Mouse (Mus musculus): Measurements from ENCODE around the gene Trpm7. TPM values are rescaled to one million over a fixed set of nuclear protein-coding genes. Genes with fewer than 3 reads are reported as not detected.

Gene Trpm7
- total RNA-seq, 2 experiments from 2014 or later, result 33.1 to 34.3 TPM

DNA sequence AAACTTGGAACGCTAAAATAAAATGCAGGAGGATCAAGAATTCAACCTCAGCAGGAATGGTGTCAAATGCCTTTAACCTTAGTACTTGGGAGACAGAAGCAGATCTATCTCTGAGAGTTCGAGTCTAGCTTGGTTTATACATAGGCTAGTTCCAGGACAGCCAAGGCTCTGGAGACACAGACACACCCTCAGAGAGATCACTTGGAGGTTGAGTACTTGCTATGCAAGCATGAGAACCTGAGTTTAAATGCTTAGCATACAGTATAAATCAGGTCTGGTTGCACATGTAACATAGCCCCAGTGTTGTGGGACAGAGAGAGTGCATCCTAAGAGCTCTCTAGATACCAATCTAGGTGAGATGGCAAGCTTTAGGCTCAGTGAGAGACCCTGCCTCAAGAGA is 58.6 kb downstream of the Trpm7 start:
- no peak for DNase-seq (ENCODE audit: low spot score in 2 of 2)

DNA sequence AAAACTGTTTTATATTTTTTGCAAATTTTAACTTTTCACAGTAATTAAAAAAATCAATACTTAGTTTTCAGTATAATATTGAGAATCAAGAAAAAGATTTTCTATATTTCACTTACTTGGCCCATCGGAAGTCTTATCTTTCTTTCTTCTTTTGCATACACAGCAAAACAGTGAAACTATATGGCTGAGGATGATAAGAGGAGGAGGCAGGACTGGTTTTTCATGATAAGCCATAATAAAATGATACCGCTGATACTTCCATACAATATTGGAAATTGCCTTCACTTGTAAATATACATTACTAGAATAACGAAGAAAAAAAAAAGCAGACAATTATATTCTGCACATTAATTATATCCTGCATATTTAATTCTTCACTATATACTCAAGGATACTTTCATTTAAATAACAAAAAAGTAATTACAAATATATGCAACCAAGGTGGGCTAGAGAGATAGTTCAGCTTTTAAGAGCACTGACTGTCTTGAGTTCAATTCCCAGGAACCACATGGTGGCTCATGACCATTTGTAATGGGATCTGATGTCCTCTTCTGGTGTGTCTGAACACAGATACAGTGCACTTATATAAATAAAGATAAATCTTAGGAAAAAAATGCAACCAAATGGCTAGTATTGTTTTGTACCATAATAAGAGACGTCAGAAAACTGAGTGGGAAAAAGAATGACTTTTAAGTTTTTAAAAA is 59.2 kb downstream of the Trpm7 start:
- DNase-seq (ENCODE audit: low spot score in 2 of 2), result no peak

DNA sequence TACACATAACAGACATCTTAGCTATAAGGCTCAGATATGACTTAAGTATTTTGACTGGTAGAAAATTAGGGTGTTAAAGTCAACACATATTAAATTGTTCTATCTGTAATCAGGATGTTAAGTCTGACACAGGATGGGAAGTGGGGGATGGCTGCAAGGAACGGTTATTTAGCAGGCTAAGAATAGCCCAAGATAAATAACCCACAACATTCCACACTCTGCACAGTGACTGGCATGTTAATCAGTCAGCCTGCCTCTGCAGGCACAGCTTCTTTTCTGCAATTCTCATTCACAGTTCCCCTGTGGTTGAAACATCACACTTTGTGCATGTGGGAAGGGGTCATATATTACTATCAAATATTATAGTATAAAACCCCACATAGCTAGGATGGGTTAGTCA is 60.2 kb downstream of the Trpm7 start:
- no peak for DNase-seq (ENCODE audit: low spot score in 2 of 2)

DNA sequence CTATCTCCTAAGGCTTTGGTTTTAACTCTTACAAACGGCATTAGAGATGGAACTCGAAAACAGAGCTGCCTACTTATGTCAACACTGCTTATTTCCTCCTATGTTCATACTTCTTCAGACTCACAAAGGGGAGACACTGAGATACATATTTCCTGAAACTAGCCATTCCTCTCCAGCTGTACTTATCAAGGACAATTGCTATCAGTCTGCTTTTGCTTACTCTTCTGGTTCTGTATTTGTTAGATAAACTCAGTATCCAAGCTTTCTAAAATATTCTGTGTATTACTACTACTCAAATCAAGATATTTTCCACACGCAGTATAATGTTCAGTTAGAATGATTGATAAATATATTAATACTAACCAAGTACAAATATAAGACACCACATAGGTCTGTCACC is 74.0 kb downstream of the Trpm7 start:
- DNase-seq (ENCODE audit: low spot score in 2 of 2), result no peak

DNA sequence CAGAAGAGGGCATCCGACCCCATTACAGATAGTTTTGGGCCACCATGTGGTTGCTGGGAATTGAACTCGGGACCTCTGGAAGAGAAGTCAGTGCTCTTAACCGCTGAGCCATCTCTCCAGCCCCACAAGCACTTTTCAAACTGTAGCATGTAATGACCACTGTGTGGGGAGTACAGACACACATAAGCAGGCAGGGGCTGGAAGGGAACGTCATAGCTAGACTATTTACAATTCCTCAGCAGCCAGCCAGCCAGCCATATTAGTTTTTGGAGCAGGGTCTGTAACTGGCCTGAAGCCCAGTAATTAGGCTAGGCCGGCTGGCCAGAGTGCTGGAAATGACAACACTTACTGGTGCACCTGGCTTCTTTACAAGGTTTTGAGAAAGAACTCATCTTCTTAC is 77.6 kb downstream of the Trpm7 start:
- no peak for DNase-seq (ENCODE audit: low spot score in 2 of 2)

DNA sequence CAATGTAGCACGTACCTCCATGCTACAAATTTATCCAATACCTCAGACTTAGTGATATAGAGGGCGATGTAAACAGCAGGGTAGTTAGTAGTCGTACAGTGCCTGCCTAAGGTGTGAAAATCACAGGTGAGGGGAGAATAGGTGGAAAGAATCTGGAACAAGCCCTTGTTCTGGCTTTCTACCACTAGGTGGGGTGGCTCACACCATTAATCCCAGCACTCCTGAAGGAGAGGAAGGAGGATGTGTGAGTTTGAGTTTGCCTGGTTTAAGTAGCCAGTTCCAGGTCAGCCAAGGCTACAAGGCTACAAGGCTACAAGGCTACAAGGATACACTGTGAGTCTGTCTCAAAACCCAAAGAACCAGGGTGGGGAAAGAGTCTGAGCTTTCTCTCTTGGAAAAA is 80.3 kb downstream of the Trpm7 start:
- DNase-seq (ENCODE audit: low spot score in 2 of 2), result no peak

DNA sequence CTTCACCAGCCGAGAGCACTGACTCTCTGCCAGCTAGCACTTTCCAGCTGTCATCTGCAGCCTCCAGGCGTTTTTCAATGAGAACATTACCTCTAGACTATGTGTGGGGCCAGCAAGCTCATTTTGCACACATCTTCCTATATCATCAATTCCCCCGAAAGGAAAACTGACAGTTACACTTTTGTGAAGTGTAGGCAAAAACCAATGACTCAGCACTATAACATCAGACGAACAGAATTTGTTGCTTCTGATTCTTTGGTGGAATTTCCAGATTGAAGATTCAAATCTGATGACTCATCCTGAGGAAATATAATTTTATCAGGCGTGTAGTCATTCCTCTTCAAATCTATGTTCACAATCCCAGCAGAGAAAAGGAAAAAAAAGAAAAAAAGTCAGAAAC is 83.4 kb downstream of the Trpm7 start:
- DNase-seq (ENCODE audit: low spot score in 2 of 2), result no peak

DNA sequence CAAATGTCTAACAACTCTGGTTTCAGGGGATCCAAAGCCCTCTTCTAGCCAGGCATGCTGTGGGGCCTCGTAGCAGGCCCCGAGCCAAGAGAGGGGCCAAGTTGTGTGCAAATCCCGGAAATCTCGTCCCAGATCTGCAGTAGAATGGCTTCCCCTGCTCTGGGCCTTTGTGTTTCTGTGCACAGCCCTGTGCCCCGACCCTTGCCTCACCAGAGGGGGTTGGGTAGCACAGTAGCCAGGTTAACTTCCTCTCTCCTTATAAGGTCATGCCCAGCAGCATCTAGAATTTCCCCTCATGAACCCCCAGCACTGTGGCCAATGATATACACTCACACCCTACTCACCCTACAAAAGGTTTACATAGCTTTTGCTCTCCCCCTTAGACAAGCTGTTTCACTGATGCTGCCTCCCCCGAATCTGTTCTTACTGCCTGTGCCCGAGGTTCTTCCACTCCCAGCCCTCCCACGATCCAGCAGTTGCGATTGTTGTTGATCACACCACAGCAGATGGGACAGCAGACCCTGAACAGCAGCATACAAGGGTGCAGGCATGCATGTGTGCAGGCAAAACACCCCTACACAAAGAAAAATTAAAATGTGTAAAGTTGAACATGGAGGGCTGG is 88.2 kb downstream of the Trpm7 start:
- no peak for DNase-seq (ENCODE audit: low spot score in 2 of 2)

DNA sequence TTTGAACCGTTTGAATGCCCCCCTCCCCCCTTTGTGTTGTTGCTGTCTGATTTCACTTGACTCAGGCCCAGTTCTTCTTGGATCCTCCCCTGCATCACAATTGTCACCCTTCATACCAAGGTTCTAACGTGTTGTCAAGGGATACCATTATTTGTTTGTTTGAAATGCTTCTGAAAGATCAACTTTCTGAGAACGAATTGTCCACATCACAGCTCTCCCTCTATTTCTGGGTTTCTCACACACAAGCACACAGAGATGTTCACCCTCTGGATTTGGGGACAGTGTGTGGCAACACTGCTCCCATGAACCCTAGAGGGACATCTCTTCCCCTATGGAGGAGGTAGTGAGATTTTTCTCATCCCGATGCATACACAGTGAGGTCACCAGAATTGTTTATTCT is 92.7 kb downstream of the Trpm7 start, which contains the start of gene Usp50:
Gene Usp50, minus strand, starts transcription at position 101 of the 400 bp plus-strand sequence.
- no peak for DNase-seq (ENCODE audit: low spot score in 2 of 2)

DNA sequence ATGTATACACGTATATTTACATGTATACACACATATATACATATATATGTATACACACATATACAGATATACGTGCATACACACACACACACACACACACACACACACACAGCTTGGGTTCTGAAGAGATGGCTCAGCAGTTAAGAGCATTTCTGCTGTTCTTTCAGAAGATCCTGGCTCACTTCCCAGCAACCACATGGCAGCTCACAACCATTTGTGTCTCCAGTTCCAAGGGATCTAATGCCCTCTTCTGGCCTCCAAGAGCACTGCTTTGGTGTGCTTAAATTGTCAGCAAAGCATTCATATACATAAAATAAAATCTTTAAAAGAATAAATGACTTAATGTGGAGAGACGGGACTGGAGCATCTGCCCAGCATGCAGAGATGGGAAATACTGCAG is 93.6 kb downstream of the Trpm7 start:
- DNase-seq (ENCODE audit: low spot score in 2 of 2), result no peak

DNA sequence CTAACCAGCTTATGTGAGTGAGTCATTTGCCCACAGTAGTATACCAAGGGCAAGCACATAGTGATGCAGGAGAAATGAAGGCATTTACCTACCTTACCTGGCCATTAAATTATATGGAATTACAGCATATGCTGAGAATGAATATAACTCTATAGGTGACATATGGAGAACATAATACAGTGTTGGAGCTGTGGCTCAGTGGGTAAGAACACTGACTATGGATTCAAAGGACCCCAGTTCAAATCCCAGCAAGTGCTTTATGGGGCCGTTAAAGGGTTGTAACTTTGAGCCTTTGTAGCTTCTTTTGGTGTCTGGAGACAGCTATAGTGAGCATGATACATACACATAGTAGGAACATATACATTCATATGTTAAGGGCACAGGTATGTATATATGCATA is 94.6 kb downstream of the Trpm7 start:
- no peak for DNase-seq (ENCODE audit: low spot score in 2 of 2)

DNA sequence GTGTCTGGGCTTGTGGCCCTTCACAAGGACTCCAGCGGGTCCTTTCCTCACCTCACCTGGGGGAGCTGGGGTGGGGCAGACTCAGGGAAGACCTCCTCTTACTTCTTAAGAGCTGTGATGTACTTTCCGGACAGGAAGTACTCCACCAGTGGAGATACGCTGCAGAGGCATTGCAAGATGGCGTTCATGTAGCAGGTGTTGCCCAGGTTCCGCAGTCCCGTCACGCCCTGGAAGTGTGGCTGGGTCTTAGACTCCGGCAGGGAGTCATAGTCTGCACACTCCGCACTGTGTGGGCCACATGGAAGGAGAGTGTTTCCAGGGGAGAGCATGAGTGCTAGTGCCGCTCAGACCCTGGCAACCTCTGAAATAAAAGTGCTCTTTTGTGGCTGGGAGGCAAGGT is 95.7 kb downstream of the Trpm7 start:
- DNase-seq (ENCODE audit: low spot score in 2 of 2), result no peak

DNA sequence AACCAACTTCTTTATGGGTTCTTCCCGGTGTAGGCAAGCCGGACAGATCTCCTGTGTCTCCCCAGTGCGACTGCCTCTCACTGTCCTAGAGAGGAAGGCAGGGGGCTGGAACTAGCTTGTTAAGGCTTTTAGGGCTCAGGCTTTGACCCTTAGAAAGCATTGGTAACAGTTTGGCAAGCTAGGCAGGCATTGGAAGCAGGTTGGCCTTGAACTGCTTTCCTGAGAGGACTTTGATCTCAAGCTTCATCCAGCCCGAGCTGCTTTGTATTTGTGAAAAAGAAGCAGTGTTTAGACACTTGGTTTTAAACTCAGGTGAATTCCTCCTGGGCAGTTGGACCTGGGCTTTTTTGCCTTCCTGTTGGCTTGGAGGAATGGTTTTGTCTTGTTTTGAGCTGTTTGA is 97.2 kb downstream of the Trpm7 start:
- DNase-seq (ENCODE audit: low spot score in 2 of 2), result no peak

DNA sequence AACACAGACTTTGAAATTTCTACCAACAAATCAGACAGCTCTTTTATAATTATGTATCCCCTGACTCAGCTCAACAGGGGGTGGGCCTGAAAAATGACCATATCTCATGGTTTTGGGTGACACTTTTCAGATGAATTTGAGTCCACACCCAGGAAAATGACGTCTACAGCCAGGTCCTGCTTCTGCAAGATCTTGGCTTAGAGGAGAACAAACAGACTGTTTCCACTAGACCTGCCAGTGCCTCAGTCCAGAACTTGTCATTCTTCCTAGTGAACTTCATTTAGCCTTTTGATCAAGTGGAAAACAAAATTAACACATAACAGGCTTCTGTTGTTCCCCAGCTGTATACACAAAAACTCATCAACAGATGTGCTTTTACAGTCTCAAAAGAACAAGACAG is 99.6 kb downstream of the Trpm7 start:
- DNase-seq (ENCODE audit: low spot score in 2 of 2), result no peak

DNA sequence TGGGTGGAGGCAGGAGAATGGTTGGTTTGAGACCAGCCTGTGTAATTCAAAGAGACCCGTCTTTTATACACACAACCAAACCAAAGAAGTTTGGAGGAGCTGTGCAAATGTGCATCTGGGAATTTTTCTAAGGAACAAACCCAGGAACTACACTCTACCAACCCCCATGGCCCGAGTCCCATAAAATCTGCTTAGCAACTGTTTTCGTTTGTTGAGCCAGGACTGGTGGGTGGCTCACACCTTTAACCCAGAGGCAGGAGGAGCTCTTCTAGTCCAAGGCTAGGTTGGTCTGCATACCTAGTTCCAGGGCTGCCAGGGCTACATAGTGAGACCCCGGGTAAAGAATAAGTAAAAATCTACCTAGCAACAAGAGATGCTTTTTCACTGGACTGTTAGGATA is 100.1 kb downstream of the Trpm7 start:
- DNase-seq (ENCODE audit: low spot score in 2 of 2), result no peak

DNA sequence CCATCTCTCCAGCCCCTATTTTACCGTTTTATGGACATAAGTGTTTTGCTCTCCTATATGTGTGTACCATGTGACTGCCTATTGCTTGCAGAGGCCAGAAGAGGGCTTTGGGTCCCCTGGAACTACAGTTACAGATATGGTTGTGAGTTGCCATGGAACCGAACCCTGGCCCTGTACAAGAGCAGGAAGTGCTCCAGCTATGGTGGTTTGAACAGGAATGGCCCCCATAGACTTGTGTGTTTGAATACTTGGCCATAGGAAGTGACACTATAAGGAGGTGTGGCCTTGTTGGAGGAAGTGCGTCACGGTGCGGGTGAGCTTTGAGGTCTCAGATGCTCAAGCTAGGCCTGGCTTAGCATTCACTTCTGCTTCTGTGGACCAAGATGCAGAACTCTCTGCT is 103.8 kb downstream of the Trpm7 start:
- no peak for DNase-seq (ENCODE audit: low spot score in 2 of 2)

DNA sequence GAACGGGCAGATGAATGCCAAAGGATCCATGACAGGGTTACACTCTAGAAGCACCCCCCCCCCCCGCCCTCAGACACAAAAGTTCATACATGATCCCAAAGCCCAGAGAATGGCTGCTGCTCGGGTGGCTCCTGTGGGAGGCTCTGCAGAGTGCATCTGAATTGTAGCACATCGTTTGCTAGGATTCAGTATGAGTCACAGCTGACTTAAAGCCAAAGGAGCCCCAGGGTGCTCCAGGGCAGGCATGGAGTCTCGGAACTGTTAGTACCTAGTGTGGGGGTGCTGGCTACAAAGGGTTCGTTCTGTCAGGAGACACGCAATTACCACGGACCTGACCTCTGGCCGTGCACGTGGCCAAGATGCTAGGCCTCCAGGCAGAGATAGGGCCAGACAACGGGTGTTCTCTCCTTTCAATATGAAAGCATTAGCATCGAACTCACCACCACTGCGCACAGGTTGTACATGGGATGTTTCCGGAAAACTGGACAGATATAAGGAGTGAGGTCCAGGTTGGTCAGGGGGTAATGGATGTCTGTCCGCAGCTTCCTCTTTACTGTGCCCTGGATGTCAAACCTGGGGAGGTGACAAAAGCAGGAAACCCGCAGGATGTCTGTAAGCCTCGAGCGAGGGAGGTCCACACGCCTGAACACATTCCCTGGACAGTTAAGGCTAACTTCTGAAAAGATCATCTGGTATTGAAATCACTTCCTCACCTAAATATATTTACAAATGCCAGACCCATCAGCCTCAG is 106.4 kb downstream of the Trpm7 start:
- DNase-seq (ENCODE audit: low spot score in 2 of 2), result no peak

DNA sequence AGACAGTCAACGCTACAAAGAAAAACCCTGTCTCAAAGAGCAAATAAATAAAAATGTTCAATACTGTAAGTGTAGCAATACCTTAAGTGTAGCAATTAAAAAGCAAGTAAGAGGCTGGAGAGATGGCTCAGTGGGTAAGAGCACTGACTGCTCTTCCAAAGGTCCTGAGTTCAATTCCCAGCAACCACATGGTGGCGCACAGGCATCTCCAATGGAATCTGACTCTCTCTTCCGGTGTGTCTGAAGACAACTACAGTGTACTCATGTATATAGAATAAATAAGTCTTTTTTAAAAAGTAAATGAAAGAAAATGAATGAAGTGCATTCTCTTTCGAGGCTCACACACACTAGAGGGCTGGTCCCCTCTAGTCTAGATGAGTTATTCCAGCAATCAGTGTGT is 107.8 kb downstream of the Trpm7 start:
- no peak for DNase-seq (ENCODE audit: low spot score in 2 of 2)

DNA sequence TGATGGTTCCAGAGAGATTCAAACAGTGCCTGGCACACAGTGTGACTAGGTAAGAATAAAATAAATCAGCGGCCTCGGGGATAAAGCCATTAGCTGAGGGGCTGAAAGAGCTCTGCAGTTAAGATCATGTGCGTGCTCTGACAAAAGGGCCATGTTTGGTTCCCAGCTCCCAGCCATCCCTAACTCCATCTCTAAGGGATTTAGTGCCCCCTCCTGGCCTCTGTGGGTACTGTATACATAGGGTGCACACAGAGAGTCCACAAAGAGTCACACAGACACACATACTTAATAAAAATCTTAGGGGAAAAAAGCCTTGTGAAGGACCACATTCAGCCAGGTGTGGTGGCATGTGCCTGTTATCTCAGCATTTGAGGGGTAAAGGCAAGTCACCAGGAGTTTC is 108.4 kb downstream of the Trpm7 start:
- no peak for DNase-seq (ENCODE audit: low spot score in 2 of 2)

DNA sequence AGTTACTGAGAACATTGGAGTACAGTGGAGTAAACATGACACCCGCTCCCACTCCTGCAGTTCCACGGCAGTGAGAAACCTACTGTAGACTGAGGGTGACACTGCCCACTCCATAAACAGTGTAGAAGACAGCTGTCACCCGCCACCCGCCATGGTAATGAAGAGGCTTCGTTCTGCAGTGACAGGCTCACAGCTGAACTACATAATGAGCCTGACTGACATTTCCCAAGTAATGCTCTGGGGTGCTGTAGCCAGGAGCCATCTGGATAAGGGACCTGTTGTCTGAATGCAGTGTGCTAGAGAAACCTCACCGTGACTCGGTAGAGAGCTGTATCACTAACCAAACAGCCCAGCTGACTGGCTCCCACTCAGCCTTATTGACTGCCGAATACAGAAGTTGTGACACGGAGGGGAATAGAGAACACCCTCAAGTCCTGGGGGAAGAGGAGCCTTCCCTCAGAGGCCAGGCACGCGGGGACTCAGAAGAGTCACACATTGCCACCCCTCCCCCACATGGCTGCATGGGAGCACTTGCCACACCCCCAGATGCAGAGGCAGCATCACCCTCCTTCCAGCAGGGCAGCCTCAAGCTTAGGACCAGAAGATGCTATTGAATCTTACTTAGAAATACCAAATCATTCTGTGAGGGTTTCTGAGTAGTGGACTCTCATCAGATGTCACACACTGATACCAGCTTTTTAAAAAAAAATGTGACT is 110.0 kb downstream of the Trpm7 start:
- no peak for DNase-seq (ENCODE audit: low spot score in 2 of 2)

DNA sequence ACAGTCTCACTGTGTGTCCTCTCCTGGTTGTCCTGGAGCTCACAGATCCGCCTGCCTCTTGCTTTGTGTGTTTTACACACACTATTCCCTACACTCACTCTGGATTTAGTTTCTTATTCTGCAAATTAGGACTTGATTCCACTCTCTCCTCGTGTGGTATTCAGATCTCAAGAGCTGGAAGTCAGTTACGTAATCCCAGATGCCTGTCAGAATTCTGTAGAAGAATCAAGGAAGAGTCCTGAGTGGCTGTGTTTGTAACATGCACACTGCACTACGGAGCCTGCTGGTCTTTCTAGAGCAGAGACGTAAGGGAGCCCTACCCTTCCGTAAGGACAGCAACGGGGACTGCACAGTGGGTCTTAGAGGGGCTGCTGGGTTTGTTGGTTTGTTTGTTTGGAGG is 116.7 kb downstream of the Trpm7 start:
- no peak for DNase-seq (ENCODE audit: low spot score in 2 of 2)

DNA sequence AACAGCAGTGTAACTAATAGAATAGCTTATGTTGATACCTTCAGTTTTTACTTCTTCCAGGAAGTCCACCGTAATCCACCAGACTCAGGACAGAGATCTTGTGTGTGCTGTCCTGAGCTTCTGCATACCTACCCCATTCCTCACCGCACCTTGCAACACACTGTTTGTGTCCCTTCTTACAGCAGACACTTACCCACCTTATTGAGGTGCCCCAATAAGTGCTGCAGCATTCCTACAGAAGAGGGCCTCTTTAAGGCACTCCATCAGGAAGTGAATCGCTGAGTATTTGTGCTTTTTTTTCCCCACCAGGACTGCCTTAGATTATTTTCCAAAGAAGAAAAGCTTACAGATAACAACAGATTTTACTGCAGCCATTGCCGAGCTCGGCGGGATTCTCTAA is 120.4 kb downstream of the Trpm7 start:
- no peak for DNase-seq (ENCODE audit: low spot score in 2 of 2)
